Mouse (Mus musculus) left cerebral cortex, postnatal 25 days (tissue): ENCODE data around the gene Rgs3. TPM values are rescaled to one million over a fixed set of nuclear protein-coding genes. Genes with fewer than 3 reads are reported as not detected.

ENCODE experiments used
- DNase-seq, 2 experiments: peaks; one replicate each; pipeline ENCODE4 v3.0.0; 2022; ENCODE audit warnings: low spot score in 2 of 2, mixed read lengths in 1 of 2
- intact Hi-C: fragments of 180-260 bp; cut with DNase I; formaldehyde crosslinking; loops from one replicate; pipeline ENCODE4 v1.15.1; 2025
- total RNA-seq, 2 experiments: library from RNA; stranded (reverse); gene quantifications; 2 replicates each; pipeline ENCODE4 v1.2.3; 2021

The Rgs3 gene
- total RNA-seq, 2 experiments from 2014 or later: 24.1 to 27.4 TPM

DNA sequence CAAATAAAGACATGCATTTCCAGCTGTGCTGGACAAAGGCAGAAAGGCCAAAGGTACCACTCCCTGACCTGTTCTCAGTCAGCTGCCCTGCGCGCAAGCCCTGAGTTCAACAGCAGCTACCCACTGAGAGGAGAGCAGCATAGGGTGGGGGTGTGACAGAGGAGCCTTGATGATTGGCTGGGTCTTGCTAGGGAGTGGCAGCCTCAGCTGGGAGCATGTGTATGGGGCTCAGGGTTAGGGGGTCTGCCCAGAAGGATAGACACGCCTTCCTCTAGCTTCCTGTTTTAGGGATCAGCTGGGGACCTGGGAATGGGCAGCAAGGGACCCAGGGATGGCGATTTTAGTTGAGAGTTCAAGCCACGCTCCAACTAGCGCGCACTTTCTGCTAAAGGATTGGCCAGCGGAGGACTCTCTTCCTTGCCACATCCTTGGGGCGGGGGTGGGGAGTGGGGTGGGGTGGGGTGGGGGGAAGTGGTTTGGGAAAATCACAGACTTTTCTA is 113.9 kb downstream of the Rgs3 start:
- intact Hi-C loops: no loop called here
- no peak for DNase-seq

DNA sequence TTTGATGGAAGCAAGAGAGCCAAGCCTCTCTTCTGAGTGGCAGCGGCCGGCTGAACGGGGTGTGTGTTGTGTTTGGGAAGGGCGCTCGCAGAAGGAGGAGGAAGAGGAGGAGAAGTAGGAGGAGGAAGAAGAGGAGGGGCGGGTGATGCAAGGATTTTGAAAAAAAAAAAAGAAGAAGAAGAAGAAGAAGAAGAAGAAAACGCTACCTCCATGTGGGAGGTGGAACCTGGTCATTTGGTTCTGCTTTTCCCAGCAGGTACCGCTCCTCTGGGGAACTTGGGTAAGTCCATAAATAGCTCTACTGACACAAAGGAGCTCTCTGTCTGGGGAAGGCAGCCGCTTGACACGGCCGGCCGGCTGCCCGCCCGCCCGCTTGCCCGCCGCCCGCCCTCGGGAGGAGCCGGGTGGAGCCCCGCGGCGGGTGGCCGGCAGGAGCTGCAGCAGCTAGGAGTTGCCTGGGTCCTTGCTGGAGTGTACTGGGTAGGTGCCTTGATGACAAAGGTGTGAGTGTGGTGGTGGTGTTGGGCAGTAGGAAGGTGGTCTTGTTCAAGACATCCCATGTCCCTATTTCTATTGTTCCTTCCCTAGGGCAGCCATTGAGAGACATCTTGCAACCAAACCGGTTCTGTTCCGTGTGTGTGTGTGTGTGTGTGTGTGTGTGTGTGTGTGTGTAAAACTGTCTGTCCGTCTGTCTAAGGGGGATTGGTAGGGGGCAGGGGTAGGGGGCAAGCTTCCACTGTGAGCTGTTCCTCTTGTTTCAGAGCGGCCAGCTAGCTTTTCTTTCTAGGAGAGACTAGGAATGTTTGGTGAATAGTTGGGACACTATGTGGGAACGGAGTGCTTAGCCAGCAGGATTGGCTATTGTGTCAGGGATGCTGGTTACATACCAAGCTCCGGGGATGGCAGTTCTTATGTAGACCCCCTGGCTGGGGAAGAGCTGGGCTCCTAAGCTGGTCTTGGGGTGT is 114.7 kb downstream of the Rgs3 start:
- intact Hi-C loops: no loop called here
- no peak for DNase-seq

DNA sequence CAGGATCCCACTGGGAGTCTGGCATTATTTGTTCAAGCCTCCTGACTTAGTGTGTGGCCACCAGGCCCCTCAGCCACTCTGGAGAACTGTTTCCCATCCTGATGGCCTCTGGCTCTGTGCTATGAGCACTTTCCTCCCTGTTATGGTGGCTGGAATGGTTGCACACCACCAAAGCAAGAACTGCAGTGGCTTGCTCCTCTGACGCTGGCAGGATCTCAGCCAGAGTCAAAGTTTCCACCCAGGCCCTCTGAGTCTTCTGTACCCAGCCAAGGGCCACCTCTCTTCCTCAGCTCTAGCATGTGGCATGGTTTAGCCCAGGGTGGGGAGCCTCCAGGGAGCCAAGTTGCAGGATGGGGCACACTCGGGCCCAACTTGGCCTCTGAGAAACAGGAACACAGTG is 115.7 kb downstream of the Rgs3 start:
- no peak for DNase-seq
- intact Hi-C loops: no loop called here

DNA sequence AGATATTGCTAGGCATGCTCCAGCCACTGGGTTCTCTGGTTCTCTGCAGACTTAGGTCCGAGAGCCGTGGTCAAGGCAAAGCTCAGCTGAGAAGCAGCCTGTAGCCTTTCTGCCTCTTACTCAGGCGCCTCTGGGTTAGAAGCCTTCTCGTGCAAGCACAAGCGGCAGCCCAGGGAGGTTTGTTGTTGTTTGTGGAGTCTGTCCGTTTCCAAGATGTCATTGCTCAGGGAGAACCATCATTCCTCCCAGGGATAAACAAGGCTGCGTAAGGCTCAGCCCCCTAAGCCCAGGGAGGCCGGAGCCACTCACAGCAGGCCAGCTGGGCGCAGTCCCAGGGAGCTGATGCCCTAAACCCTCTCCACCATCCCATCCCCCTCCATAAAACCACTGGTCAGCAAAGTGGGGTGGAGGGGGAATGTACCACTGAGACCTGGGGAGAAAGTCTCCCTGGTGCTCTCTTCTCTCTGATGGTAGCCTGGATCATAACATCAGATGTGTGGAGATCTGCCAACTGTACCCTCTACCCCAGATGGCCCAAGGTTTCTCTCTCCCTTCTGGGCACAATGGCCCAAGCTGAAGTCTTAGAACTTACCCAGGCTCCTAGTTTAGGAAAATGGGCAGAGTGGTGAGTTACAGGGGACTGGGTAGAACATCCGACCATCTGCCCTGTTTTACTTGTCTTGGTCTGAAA is 117.5 kb downstream of the Rgs3 start:
- intact Hi-C loops: no loop called here
- DNase-seq: no peak

DNA sequence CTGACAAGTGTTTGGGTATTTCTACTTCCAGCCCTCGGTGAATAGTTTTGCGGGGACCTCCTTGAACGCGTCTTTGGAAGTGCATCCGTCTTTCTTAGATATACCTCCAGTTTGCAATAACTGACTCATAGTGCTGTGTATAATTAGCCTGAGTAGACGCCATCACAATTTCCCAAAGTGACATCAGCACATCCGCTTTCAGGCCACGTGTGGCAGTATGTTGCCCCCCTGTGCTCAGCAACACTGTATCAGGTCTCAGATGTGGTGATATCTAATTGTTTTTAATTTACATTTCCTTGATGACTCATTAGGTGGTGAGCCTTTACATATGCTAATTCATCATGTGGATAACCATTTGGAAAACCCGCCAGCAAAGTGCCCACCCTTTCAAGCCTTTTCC is 119.5 kb downstream of the Rgs3 start:
- intact Hi-C loops: no loop called here
- no peak for DNase-seq

DNA sequence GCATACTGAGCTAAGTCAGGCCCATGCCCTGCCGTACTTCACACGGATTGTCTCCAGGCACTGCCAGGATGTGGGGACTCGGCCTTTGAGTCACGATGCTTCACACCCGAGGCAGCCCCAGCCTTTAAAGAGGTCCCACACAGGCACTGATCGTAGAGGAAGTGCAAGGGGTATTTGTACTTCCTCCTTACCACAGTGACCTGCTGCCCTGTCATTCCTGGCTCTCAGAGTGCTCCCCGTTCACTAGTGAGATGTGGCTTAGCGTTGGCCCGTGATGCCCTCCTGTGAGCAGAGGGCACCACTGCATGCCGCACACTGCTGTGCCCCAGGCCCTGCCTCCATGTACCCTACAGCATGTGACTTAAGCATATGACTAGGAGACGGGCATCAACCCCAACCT is 121.8 kb downstream of the Rgs3 start:
- intact Hi-C loops: no loop called here

DNA sequence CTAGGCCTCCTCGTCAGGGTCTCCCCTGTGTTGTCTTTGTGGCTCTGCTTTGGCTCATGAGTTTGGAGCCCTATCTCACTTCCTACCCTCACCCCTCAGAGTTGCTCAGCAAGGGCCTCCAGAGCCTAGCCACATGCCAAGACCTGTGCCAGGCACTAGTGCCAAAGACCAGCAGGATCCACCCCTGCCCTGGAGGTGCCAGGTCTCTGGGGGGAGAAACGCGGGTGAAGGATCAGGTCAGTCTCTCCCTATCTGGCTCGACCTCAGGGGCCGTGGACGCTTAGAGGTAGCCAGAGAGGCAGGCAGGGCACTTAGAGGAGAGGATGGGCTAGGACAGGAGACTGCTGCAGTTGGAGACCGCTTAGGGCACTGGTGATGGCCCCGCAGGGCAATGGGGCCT is 122.7 kb downstream of the Rgs3 start:
- DNase-seq: no peak
- intact Hi-C loops: no loop called here

More for the DNA sequence above, 121.8 kb downstream of the Rgs3 start:
- no peak for DNase-seq

DNA sequence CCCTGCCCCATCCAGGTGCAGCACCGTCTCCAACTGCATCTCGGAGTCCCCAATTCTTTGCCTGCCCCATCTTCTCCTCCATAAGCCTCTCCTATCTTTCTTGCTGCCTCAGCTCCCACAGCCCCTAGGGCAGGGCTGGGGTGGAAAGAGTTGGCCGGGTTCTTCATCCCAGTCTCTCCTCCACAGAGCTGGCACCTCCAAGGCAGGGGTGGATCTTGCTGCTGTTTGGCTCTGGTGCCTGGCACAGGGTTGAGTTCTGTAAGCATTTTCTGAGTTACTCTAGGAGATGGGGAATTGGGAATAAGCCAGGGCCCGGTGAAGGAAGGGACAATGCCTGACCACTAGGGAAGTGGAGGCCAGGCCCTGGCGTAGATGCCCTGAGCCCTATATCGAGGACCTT is 123.5 kb downstream of the Rgs3 start:
- no peak for DNase-seq
- intact Hi-C loops: no loop called here

DNA sequence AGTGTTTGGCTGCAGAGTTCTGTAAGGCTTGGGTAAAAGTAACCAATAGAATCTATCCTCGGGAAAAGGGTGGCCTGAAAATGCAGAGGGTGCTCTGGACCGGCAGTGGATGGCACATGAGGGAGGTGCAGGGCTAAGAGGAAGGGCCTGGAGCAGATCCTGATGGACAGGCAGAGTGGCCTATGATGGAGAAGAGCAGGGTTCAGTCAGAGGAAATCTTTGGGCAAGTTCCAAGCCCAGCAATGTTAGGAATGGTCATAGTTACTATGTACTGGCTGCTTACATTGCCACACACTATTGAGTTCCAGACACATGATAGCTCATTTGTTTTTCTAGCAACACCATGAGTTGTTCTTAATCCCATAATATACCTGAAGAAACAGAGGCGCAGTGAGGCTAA is 124.7 kb downstream of the Rgs3 start:
- intact Hi-C loops: no loop called here
- no peak for DNase-seq

DNA sequence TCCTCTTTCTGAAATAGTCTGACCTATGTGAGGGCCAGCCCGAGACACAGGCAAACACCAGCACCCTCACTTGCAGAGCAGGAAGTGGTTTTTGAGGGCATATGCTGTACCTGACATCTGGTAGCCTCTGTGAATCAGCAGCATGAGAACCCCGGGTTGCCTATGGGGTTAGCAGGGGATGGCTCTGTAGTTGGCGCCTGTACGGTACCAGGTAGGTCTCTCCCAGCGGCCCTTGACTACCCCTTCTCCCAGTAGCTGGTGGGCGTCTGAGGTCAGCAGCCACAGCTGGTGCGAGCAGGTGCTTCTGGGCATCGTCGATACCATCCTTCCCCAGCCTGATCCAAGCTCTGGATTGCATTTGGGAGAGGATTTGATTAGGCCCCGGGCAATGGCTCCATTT is 125.6 kb downstream of the Rgs3 start:
- intact Hi-C loops: no loop called here
- no peak for DNase-seq

DNA sequence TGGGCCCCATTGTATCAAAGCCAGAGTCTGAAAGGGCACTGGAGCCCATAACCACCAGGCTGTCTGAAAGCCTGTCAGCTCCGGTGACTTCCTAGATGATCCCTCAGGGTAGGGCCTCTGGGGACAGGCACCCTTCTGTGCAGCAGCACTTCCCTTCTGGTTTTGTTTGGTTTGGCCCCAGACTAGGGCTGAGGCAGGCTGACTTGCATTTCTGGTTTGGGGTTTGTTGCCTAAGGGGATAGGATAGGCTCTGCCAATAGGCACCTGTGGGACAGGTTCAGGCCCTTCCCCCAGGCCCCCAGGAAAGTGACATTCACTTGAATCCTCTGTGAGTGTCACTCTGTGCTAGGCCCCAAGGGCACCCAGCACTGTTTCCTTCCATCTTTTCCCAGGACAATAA is 127.1 kb downstream of the Rgs3 start:
- intact Hi-C loops: no loop called here
- DNase-seq: no peak

DNA sequence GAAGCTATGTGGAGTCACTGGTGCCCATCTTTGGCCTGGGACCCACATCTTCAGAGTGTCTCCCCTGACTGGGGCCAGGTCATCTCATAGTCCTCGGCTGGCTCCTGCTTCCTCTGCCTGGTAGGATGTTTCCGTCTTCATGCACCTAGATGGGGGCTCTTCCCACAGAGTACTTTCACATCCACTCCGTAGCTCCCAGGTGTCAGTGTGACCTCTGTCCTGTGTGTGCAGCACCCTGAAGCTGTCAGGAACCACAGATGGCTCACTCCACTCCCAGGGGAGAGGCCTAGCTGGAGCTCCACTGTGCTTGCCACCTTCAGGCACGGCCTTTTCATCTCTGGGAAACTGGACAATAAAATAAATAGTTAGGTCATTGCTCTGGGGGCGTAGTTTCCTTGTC is 128.5 kb downstream of the Rgs3 start:
- intact Hi-C loops: no loop called here
- DNase-seq: no peak

DNA sequence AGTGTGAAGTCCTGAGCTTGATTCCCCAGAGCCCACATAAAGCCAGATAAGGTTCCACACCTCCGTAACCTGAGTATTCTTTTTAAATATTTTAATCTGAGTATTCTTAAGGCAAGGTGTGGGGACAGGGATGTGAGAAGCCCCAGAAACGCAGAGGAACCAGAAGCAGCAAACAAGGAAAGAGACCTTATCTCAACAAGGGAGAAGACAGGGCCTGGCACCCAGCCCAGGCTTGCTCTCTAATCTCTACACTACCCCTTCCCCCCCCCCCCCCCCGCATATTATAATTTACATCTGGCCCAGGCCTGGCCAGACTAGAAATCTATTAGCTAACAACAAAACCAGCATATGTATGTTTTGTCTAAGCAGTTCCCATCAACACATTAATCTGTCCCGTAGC is 131.3 kb downstream of the Rgs3 start:
- no peak for DNase-seq
- intact Hi-C loops: no loop called here

DNA sequence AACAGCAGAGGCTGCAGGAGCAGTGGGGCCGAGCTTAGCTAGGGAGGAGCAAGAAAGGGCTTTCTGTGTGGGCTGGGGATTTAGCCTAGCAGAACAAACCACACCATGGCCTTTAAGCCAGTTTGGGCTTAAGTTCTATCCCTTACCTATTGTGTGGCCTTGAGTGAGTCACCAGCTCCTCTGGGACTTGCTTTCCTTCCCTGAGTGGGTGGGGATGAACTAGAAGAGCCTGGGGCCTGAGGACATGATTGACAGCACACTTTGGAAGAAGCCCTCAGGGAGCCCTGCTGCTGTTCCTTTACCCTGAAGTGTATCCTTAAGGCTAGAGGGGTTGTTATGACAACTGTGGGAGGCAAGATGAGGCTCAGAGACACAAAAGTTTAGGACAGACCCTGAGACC is 132.0 kb downstream of the Rgs3 start:
- no peak for DNase-seq
- intact Hi-C loops: no loop called here

DNA sequence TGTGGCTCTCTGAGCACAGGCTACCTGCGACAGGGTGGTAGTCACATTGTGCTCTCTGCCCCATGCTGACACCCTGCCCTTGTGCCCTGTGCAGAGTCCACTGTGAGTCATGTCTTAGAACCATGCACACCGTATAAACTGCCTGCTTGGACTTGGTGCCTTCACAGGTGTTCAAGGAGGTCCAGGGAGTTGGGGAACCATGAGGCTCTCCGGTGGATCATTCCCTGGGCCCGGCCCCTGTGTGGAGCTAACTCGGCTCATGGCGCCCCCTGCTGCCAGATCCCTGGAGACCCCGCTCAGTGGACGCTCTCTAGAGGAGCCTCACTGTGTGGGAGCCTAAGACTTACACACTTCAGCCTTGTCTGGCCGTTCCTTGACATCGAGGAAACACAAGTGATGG is 134.2 kb downstream of the Rgs3 start:
- no peak for DNase-seq
- intact Hi-C loops: no loop called here

DNA sequence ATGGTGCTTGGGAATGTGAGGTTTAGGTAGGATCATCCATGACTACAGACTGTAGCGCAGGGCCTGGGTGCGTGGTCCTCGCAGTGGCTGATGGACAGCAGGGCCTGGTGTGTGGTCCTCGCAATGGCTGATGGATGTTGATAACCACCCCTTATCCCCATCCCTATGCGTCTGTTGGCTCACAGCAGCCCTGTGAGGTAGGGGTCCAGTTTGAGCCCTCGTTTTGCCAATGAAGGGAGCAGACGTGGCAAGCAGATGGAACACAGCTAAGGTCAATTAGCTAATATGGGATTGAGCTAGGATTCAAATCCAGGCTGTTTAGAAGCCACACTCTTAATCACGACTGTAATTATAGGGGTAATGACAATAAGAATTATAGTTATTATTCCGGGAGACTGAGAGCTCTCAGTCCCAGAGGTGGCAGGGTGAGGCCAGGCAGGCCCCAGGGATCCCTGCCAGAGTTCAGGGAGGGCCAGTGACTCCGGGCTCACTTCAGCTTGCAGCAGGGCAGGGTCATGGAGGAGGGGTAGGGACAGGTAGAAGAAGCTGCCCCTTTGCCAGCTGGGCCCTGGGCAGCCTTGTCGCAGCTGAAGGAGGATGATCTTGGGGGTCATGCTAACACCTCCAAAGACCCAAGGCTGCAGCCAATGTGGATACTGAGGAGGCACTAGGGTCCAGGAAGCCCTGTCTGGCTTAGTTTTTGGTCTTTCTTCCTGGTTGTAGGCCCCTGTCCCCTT is 135.2 kb downstream of the Rgs3 start:
- DNase-seq: no peak
- intact Hi-C loops: loop anchor here (5.0 kb wide), 1 partner anchor 422 kb away; no protein-coding TSS in a partner anchor

DNA sequence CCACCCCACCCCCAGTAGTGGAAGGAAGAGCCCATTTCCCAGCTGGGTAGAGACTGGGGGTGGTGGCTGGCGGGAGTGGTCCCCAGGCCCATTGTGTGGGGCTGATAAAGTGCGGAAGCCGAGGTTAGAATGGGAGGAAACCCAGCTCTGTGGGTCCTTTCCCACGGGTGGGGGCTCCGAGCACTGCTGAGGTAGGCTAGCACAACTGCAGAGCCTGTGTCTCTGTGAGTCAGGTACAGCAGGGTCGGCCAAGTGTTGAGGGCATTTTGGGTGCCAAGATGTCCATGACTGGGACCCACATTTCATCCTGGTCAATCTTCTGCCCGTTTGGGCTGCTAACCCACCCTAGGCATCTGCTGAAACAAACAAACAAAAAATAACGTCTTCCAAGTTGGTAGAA is 135.9 kb downstream of the Rgs3 start:
- DNase-seq: no peak
- intact Hi-C loops: loop anchor here (5.0 kb wide), 1 partner anchor 422 kb away; no protein-coding TSS in a partner anchor

DNA sequence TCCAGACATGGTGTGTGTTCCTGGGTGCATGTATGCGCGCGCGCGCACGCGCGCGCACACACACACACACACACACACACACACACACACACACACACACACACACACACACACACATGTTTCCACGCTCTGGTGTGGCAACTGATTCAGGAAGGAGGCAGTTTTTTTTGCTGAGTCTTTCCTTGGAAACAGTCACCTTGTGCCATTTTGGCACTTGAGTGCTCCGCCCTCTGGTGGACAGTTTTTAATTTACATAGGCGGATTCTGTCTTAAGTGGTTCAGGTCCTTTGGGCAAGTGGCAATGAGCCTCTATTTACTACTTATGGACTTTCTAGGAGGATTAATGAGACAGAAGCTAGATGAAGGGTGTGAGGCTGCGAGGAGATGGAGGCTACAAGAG is 136.3 kb downstream of the Rgs3 start:
- peak; percentile 63 to 72 for DNase-seq

DNA sequence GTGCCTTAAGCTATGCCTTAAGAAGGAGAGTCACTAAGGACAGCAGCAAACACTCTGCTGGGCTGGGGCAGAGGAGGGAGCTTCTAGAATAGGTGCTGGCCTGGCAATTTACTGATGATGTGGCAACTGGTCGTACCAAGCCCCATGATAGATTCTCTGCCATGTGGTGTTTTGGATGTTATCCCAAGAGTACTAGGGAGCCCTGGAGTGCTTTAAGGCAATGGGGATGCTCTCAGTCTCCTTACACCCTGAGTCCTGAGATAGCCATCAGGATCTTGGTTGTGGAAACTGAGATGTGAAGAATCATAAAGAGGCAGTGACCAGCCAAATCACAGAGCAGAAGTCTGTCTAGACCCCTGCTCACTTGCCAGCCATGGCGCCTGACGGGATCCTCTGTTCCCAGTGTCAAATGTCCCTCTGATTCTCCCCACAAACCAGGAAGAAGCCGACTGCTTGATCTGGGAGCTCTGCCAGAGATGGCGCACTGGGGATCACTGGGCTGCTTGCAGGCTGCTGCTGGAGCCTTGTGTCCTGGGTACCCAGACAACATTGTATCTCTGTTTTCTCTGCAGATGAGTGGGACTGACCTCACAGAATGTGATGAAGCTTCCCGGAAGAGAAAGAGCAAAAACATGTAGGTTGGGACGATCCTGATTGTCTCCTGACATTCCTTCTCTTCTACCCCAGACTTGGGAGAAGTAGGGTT is 137.2 kb downstream of the Rgs3 start:
- peak in 1 of 2 experiments; percentile 43 for DNase-seq
- intact Hi-C loops: loop anchor here (1.0 to 5.0 kb wide), 3 partner anchors 67 to 420 kb away; no protein-coding TSS in a partner anchor

More for the DNA sequence above, 136.3 kb downstream of the Rgs3 start:
- intact Hi-C loops: loop anchor here (1.0 to 5.0 kb wide), 2 partner anchors 135 to 421 kb away; no protein-coding TSS in a partner anchor
